Mouse (Mus musculus): ENCODE measurements at regions not wholly inside any gene's neighbourhood (a gene's known extent, or its start where the extent isn't known, plus 50 kb on each side); places are given as distances from the start of the nearest gene placed in this dataset.
A peak's percentile ranks its signal among the peaks of the same experiment; 100 is the strongest.

DNA sequence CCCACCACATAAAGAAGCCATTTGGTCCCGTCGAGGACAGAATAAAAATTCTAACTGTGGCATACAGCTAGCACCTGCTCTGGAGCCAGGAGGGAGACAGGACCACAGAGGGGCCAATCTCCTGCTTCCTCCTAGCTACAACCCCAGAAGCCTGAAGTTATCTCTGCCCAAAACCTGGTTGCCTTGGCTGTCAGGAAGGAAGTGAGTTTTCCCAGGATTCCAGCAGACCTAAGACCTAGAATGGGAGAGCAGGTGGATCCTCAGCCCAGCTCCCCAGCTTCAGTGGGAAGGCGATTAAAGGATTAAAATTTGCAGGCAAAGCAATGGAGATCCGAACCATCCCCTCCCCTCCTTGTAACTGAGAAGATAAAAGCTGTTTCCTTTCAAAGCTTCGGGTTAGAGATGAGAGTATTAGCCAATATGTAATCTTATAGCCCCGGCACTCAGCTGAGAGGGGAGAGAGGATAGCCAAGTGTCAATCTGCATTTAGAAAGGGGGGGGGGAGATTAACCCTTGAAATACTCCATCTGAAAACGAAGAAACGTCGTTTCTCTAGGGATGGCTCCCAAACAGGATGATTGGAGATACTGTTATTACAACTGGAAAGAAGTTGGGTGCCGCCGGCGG lies 386.1 kb downstream of the Setd4 start:
- intact Hi-C loops (cut with DNase I) = no loop called here

GRCm38 (mm10) chr16:93215630-93216029 lies 388.2 kb downstream of the Setd4 start:
- no peak for DNase-seq (ENCODE audit: low spot score in 2 of 2)
- intact Hi-C loops (cut with DNase I) = no loop called here

More for the DNA sequence above, 386.1 kb downstream of the Setd4 start:
- no peak for DNase-seq (ENCODE audit: low spot score in 2 of 2)

DNA sequence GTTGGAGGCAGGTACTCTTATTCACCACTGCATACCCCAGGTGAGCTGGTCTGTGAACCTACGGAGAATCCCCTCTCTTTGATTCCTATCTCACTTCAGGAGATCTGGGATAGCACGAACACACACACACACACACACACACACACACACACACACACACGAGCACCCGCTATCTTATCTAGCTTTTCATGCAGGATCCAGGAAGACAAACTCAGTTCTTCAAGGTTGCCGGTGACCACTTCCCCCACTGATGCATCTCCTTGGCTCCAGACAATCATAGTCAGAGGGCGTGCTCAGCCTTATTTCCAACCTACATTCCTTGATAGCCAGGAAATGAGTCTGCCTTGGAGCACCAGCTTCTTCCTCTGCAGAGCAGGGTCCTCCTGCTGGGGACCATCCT lies 387.7 kb upstream of the Runx1 start:
- DNase-seq (ENCODE audit: low spot score in 2 of 2) = no peak
- intact Hi-C loops (cut with DNase I) = no loop called here

DNA sequence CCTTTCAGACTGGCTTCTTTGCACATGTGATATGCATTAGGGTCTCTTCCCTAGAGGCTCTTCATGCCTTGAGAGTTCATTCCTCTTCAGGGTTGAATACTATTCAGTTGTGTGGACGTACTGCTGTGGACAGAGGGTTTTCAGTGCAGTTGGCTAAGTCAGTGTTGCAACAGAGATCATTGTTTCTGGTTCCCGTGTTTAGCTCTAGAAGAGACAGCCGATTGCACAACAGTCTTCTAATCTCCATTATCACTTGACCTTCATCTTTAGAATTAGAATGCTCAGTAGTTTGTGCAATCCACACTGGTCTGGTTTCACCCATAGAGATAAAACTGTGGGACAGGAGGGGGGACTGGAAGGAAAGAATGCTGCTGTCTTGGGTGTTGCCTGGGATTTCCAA lies 381.7 kb upstream of the Runx1 start:
- intact Hi-C loops (cut with DNase I) = no loop called here
- DNase-seq (ENCODE audit: low spot score in 2 of 2) = no peak

- intact Hi-C loops (cut with DNase I) = no loop called here
- no peak for DNase-seq (ENCODE audit: low spot score in 2 of 2)
Measured at GRCm38 (mm10) chr16:93207217-93207616, 381.3 kb upstream of the Runx1 start.

DNA sequence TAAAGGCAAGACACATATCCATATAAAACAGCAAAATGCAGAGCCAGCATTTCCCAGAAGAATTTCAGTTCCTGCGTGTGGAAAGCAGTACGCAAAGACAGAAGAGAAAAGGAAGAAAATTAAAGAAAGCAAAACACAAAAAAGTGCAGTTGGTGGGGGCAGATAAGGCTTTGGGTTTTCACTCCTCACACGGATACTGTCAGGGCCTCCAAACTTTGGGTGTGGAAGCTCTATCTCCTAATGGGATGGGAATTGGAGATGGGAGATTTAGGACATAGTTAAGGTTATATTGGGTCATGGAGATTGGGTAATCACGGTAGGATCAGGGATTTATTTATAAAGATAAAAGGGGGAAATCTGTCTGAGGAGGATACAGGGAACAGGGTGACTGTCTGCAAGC lies 380.4 kb upstream of the Runx1 start:
- intact Hi-C loops (cut with DNase I) = no loop called here
- DNase-seq (ENCODE audit: low spot score in 2 of 2) = no peak

DNA sequence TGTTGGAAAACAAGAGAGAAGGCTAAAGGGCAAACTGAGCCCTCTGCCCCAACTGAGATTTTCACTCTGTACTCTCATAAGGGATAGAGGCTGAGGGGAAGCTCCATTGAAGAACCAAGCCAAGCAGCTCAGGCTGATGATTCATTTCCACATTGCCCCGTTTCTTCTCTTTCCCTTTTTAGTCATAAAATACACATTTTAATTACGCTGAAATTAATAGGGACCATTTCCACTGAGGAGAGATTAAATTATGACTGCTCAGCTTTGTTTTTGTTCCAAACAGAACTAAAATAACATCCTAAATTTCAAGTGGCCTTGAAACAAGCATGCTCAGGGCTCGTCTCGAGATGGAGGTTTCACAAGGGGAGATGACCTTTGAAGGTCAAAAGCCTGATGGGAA lies 378.7 kb upstream of the Runx1 start:
- intact Hi-C loops (cut with DNase I) = no loop called here
- DNase-seq (ENCODE audit: low spot score in 2 of 2) = no peak

DNA sequence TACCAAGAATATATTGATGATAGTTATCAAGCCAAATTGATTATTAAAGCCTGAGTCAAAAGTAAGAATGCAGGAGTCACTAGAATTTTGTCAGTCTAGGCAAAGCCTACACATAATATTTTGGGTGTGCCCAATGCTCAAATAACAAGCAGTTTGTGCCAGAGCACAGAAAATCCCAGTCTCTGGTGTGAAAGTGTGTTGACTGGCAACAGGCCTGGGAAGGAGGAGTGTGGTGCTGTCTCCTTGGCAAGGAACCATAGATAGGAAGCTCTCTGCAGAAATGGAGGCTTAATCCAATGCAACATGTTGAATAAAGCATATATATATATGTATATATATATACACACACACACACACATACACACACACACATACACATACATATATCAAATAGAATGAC lies 376.6 kb upstream of the Runx1 start:
- intact Hi-C loops (cut with DNase I) = no loop called here
- peak in 1 of 2 experiments; percentile 22 for DNase-seq (ENCODE audit: low spot score in 2 of 2)

DNA sequence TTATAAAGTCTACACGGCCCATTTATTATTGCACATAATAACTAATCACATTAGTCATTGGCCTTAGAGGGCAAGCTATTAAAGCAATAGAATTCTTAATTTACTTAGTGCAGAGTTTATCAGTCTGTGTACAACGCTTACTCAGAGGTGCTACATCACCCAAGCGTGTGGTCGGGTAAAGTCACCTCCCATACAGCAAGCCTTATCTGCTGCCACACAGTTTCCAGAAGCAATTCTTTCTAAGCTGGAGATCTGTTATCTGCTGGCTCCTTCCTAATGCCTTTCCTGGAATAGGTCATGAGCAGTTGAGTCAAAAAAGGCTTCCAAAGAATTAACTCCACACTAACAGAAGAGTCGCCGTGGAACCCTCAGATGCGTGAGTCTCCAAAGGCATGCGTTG lies 371.4 kb upstream of the Runx1 start:
- intact Hi-C loops (cut with DNase I) = no loop called here

DNA sequence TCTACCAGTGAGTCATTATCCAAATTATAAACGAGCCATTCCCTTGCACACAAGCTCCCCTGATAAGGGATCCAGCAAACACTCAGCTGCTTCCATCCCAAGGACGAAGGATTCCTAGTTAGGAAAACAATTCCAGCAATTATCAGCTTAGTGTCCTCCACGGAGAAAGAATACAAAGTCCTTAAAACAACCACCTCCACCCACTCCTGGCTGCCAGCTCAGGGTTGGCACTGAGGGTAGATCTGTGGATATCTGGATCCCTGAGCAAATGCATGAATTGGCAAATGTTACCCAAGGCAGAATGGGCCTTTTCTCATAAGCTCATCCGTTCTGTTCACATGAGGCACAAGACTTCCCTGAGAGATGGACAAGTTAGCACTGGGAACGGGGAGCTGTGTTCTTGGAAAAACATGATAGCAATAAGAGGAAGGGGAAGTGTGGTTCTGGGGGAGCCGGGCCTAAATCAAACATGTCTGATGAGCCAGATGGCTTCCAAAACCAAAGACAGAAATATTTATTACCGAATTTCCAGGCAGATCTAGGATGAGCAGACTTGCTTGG lies 368.1 kb upstream of the Runx1 start:
- intact Hi-C loops (cut with DNase I) = no loop called here

More for the DNA sequence above, 371.4 kb upstream of the Runx1 start:
- no peak for DNase-seq (ENCODE audit: low spot score in 2 of 2)

GRCm38 (mm10) chr16:93193263-93193662 lies 367.3 kb upstream of the Runx1 start:
- intact Hi-C loops (cut with DNase I) = no loop called here
- no peak for DNase-seq (ENCODE audit: low spot score in 2 of 2)

More for the DNA sequence above, 368.1 kb upstream of the Runx1 start:
- no peak for DNase-seq (ENCODE audit: low spot score in 2 of 2)

DNA sequence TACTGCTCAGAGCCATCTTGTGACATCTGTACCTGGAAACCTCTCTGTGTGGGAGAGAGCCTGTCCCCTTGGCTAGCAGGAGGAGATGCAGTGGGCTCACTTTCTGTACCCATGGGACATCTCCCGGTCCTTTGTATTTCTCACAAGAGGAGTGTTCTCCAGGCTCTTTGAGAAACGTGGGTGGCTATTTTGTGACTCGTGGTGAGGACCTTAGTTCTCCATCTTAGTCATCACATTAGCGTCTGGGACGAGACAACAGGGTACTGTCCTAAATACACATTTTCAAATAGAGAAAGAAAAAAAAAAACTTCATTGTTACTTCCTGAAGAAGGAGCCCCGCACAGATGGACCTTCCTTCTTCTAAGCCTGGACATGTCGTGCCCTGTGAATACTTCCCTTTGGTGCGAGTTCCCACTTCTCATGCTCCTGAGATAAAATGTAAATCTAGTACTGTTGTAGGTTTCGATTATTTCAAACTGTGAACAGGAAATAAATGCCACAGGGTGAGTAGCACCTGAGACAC lies 366.8 kb upstream of the Runx1 start:
- no peak for DNase-seq (ENCODE audit: low spot score in 2 of 2)
- intact Hi-C loops (cut with DNase I) = no loop called here

GRCm38 (mm10) chr16:93191174-93191573 lies 365.2 kb upstream of the Runx1 start:
- no peak for DNase-seq (ENCODE audit: low spot score in 2 of 2)
- intact Hi-C loops (cut with DNase I) = no loop called here

GRCm38 (mm10) chr16:93190301-93190700 lies 364.4 kb upstream of the Runx1 start:
- intact Hi-C loops (cut with DNase I) = no loop called here
- DNase-seq (ENCODE audit: low spot score in 2 of 2) = no peak

- DNase-seq (ENCODE audit: low spot score in 2 of 2) = no peak
- intact Hi-C loops (cut with DNase I) = no loop called here
Measured at GRCm38 (mm10) chr16:93189875-93190274, 363.9 kb upstream of the Runx1 start.

- DNase-seq (ENCODE audit: low spot score in 2 of 2) = no peak
- intact Hi-C loops (cut with DNase I) = no loop called here
Measured at GRCm38 (mm10) chr16:93189412-93189811, 363.5 kb upstream of the Runx1 start.

- DNase-seq (ENCODE audit: low spot score in 2 of 2) = peak; percentile 4 to 58
- intact Hi-C loops (cut with DNase I) = no loop called here
Measured at GRCm38 (mm10) chr16:93186554-93186953, 360.6 kb upstream of the Runx1 start.

DNA sequence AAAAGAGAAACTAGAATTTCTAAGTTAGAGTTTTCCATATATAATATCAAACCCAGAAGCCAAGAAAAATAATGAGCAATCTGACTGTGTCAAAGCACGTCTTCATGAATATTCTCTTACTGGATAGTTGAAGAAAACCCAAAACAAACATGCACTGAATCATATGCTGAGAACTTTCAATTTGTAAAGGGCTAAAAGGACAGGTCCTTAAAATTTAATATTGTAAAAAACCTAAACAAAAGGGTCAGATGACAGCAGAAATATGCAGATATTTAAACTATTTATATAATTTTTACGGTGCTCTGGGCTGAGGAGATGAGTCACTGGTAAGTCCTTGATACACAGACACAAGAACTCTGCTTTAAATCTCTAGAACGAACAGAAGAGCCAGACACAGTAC lies 356.7 kb upstream of the Runx1 start:
- no peak for DNase-seq (ENCODE audit: low spot score in 2 of 2)
- intact Hi-C loops (cut with DNase I) = no loop called here

- no peak for DNase-seq (ENCODE audit: low spot score in 2 of 2)
- intact Hi-C loops (cut with DNase I) = no loop called here
Measured at GRCm38 (mm10) chr16:93181497-93181896, 355.5 kb upstream of the Runx1 start.

DNA sequence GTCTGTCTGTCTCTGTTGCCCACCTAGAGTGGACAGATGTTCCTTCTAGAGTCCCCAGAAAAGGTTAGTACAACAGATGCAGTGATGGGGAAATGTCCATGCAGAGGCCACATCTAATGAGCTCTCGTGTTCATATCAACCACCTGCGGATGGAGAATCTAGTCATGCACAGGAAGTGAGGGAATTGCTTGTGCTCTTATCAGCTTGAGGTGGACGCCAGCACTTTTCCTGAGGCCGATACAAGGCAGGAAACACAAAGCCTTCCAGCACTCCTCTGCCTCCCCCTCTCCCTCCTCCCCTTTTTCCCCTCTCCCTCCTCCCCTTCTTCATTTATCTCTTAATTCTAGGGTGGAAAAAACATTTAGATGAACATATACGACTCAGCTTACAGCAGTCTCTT lies 354.3 kb upstream of the Runx1 start:
- no peak for DNase-seq (ENCODE audit: low spot score in 2 of 2)
- intact Hi-C loops (cut with DNase I) = no loop called here

DNA sequence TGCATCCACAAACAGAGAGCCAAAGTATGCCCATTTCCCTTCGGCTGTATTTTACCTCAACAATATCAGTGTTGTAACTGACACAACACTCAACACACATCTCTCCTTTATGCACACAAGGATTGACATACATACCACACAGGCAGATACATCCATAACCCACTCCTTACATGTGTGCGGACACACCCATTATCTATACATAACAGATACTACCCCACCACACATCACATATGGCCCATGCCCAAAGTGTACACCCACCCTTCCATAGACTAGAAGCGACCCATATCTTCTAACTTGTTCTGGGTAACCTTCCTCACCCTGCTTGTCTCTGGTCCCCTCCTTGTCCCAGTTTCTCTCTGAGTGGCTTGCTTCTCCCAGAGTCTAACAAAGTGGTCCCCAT lies 340.7 kb upstream of the Runx1 start:
- intact Hi-C loops (cut with DNase I) = no loop called here
- DNase-seq (ENCODE audit: low spot score in 2 of 2) = no peak

All from left cerebral cortex, postnatal 25 days (tissue).